Mouse (Mus musculus): ENCODE results near the gene Itgal.

DNA sequence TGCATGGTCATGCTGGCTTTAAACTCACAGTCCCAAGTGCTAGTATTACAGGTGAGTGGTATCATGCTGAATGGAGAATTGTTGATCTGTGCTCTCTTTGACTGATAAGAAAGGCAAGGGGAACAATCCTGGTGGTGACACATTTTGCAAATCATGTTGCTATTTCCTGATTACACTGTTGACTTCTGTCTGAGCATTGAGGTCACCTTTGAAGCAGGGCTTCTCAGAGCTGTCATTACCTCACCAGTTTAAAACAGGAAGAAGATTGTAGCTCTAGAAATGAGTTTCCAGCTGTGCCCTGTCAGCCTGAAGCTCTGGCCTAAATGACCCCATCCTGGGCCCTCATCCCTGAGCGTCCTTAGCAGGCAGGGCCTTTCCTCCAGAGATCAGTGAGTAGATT, 8.1 kb upstream of the Itgal start:
- TF ChIP-seq GATA1 (IDR thresholded peaks at IDR 0.05; ENCODE audit: low read length) (no peak), TAL1 (IDR thresholded peaks at IDR 0.05; ENCODE audit: low read length) (no peak)

Measured in erythroblast, embryonic 14.5 days (primary cell).